Mouse (Mus musculus) hindbrain, embryonic 11.5 days (tissue): ENCODE measurements at regions not wholly inside any gene's neighbourhood (a gene's known extent, or its start where the extent isn't known, plus 50 kb on each side); places are given as distances from the start of the nearest gene placed in this dataset.
A peak's percentile ranks its signal among the peaks of the same experiment; 100 is the strongest.
"Not testable (repeated sequence)": the region's sequence is repeated elsewhere in the genome, so short reads cannot be mapped to it uniquely, and the experiment has no call there.

ENCODE experiments used
- ATAC-seq: fragments of 200-750 bp; cut with Nextera tagmentation; 2 replicates; pipeline ENCODE4 v1.8.0; 2017; ENCODE audit warnings: mild to moderate bottlenecking, moderate TSS enrichment, moderate library complexity; ENCODE audit not compliant: low FRiP score
- DNase-seq: peaks from one replicate; pipeline ENCODE4 v3.0.0-alpha.2; 2015; ENCODE audit warnings: low spot score
- H3K27ac ChIP-seq: fragments of 300-500 bp; sonication (generic); 2 replicates; pipeline ENCODE4 v1.5.1; 2014; ENCODE audit warnings: mild to moderate bottlenecking, low read depth, low read length
- H3K27me3 ChIP-seq: fragments of 300-500 bp; sonication (generic); 2 replicates; pipeline ENCODE4 v1.6.1; 2014; ENCODE audit warnings: mild to moderate bottlenecking, low read length, moderate library complexity, mixed read lengths; ENCODE audit not compliant: control insufficient read depth, insufficient read depth
- H3K36me3 ChIP-seq: fragments of 300-500 bp; sonication (generic); 2 replicates; pipeline ENCODE4 v1.6.1; 2014; ENCODE audit warnings: mild to moderate bottlenecking, low read length, moderate library complexity, mixed read lengths; ENCODE audit not compliant: control insufficient read depth, insufficient read depth
- H3K4me1 ChIP-seq: fragments of 300-500 bp; sonication (generic); replicated peaks from 2 replicates; pipeline ENCODE4 v1.6.1; 2014; ENCODE audit warnings: low read length, mixed read lengths; ENCODE audit not compliant: control insufficient read depth, insufficient read depth
- H3K4me2 ChIP-seq: fragments of 300-500 bp; sonication (generic); replicated peaks from 2 replicates; pipeline ENCODE4 v1.6.1; 2014; ENCODE audit warnings: mild to moderate bottlenecking, low read depth, low read length
- H3K4me3 ChIP-seq: fragments of 300-500 bp; sonication (generic); 2 replicates; pipeline ENCODE4 v1.5.1; 2014; ENCODE audit warnings: low read depth, low read length
- H3K9ac ChIP-seq: fragments of 300-500 bp; sonication (generic); 2 replicates; pipeline ENCODE4 v1.6.1; 2014; ENCODE audit warnings: low read depth, low read length
- H3K9me3 ChIP-seq: fragments of 300-500 bp; sonication (generic); 2 replicates; pipeline ENCODE4 v1.6.1; 2016; ENCODE audit warnings: low read length; ENCODE audit not compliant: control insufficient read depth
- WGBS: fragments of 180-500 bp; shearing (Covaris S2); extraction: QIAGEN DNeasy Blood & Tissue Kit; methylation state at CpG from one replicate; pipeline ENCODE4 v1.1.7; 2014; 5-methylcytosine and 5-hydroxymethylcytosine counted together

DNA sequence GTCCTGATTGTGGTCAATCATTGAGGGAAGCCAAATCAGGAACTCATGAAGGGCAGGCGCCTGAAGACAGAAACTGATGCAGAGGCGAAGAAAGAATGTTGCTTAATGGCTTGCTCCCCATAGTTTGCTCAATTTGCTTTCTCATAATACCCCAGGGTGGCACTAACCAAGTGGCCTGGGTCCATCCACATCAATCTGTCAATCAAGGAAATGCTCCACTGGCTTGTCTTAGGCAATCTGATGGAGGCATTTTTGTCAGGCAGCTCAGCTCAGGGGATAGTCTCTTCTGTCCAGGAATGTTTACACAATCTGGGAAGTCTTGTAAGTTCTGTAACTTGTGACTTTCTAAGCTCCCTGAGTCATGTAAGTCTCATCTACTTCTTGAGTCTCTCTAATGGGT is 50.0 kb upstream of the Klhl24 start:
- no peak for ATAC-seq
- no peak overlapping the region for H3K4me3 ChIP-seq
- no peaks in the 10 kb centered on the region for H3K36me3 ChIP-seq
- no peaks in the 10 kb centered on the region for H3K27me3 ChIP-seq
- no peak overlapping the region for H3K27ac ChIP-seq
- no peak for DNase-seq
- no peaks in the 10 kb centered on the region for H3K9me3 ChIP-seq
- WGBS = 84% methylated on average over 2 of the region's 2 CpGs
- no peak overlapping the region for H3K9ac ChIP-seq
- no peaks in the 10 kb centered on the region for H3K4me1 ChIP-seq
- H3K4me2 ChIP-seq = no peak overlapping the region

- H3K9ac ChIP-seq, H3K9me3 ChIP-seq, H3K27me3 ChIP-seq, H3K4me2 ChIP-seq, H3K27ac ChIP-seq, H3K36me3 ChIP-seq, DNase-seq, H3K4me1 ChIP-seq, ATAC-seq, H3K4me3 ChIP-seq: not testable (repeated sequence)
- WGBS = 89% methylated on average over 2 of the region's 2 CpGs
Measured at GRCm38 (mm10) chr16:20035166-20035565, 52.3 kb upstream of the Klhl6 start.

GRCm38 (mm10) chr16:20032328-20033081 is 49.7 kb upstream of the Klhl6 start:
- Histone ChIP-seq H3K27ac (no peak overlapping the region), H3K27me3 (no peaks in the 10 kb centered on the region), H3K4me1 (no peaks in the 10 kb centered on the region), H3K9ac (no peak overlapping the region), H3K36me3 (no peaks in the 10 kb centered on the region), H3K4me3 (no peak overlapping the region), H3K4me2 (no peak overlapping the region), H3K9me3 (no peaks in the 10 kb centered on the region)
- WGBS = 75% methylated on average over 4 of the region's 4 CpGs
- peak; percentile 1 for DNase-seq
- no peak for ATAC-seq
